Mouse (Mus musculus) Muller cell, postnatal 12 days (primary cell): ENCODE results near the gene Oaf.

ENCODE experiments used
- DNase-seq: peaks from one replicate; pipeline ENCODE4 v3.0.0-alpha.2; 2015; ENCODE audit errors: inconsistent ontology term

Oaf gene

DNA sequence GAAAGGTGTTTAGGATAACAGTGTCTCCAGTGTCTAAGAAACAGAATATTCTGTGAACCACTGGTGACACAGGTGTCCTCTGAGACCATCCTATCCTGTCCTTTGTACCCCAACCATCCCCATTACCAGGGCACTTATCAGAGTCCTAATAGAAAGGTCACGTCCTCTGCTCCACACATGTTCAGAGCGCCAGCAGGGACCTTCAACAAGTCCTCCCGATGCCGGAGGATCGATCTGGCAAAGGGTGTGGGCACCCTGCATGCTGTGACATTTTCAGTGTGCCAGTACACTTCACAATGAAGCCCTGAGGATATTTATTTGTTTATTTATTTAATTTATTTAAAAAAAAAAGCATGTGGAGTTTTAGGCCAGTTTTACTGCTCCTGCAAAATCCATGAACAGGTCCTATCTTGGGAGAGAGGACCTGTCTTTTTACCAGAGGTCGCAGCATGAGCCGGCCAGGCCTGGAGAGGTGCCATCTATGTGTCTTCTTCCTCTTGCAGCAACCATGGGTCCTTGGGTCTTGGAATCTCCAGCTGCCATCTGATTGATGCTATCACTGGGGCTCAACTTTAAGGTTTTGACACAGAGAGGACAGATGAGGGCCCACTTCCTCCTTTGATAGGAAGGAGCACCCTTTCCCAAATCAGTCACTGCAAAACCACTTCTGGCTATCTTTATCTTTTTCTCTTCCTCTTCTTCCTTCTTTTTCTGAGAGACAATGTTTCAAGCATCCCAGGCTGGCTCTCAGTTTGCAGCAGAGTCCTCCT, 6.3 kb upstream of the Oaf start:
- DNase-seq = no peak

- DNase-seq = no peak
Measured at GRCm38 (mm10) chr9:43242432-43242831, 2.7 kb upstream of the Oaf start.

GRCm38 (mm10) chr9:43241970-43242369, 2.3 kb upstream of the Oaf start:
- no peak for DNase-seq

- no peak for DNase-seq
Measured at GRCm38 (mm10) chr9:43241291-43241690, 1.6 kb upstream of the Oaf start.

DNA sequence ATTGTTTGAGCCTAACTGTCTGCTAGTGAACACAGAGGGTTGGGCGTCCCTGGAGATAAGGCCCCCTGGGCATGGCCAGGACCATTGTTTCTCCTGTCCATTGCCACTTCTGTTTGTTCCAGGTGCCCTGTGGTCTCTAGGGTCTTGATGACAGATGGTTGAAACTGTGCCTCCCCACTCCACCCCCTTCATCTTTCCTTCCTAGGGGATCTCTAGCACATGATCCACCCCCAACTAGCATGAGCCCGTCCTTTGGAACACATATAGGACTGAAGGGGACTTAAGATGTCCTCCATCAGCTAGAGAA, 836 bp upstream of the Oaf start:
- no peak for DNase-seq

DNA sequence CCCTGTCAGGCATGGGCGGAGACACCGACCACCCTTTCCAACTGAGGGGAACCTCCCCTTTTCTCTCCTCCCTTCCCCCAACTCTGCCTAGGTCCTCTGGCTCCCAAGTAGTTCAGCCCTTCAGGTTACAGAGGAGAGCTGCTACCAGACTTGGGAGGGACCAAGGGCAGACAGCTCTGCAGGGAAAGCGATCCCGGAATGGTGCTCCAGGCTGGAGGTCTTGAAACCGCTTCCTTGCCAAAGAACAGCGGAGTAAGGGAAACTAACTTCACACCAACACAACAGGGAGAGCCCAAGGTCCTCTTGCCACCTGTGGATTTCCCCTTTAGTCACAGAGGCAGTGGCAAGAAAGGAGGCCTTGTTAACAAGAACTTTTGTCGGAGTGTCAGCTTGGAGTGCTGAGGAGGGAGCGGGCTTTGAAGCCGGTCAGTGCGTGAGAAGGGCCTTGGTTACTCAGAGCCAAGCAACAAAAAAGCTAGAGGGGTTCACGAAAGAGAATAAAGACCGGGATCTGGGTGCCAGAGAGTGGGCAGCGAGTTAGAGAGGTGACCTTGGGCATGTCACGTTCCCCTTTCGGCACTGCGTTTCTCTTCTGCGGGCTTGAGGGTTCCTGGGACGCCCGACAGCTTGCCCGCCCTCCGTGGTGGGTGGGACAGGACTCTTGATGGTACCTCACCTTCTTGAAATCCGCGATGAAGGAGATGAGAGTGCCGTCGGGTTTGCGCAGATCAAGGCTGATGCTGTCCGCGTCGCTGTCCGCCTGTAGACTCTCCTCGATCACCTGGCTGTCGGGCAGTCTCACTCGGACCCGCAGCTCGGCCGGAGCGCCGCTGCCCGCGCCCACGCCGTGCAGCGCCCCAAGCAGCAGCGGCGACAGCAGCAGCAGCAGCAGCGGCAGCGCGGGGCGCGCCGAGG, 823 bp downstream of the Oaf start:
- DNase-seq = peak; percentile 52

DNA sequence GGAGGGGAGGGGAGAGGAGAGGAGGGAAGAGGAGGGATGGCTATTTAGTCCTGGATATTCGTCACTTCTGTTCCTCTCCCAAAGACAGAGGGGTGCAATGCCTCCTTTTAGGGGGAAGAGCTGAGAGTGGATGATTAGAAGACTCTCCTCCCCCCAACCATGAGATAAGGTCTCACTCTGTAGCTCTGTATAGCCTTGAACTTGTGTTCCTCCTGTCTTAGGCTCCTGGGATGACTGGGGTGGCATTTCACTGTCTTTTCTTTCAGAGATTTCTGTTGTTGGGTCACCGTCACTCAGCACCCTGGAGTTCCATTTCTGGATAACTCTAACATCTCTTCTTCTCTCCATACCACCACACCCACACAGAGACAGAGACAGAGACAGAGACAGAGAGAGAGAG, 1.5 kb downstream of the Oaf start:
- no peak for DNase-seq

DNA sequence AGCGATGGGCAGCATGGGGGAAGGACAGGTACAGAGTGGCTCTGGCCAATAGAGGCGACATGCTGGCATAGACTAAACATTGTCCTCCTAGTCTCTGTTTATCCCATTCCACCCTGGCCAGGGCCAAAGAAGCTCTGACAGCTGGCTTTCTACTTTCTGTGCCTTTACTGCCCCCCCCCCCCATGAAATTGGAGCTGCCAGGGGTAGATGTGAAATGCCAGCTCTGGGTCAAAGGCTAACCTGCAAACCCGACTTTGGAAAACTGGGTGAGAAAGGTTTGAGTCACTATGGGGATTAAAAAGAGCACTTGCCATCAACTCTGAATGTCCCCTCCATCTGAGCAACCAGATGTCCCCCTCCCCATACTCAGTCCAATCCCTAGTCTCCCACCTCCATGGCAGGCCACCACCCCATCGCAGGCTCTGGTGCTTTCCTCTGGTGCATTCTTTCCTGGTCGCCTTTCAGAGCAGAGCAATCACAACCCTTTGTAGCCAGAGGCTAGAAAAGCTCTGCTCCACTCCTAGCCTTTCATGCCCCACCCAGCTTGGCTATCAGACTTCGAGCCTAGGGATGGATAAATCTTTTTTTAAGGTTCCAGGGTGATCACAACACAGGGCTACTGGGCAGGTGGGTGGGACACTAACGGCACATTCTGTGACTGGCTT, 2.5 kb downstream of the Oaf start:
- no peak for DNase-seq

- no peak for DNase-seq
Measured at GRCm38 (mm10) chr9:43236576-43236975, 3.1 kb downstream of the Oaf start.

DNA sequence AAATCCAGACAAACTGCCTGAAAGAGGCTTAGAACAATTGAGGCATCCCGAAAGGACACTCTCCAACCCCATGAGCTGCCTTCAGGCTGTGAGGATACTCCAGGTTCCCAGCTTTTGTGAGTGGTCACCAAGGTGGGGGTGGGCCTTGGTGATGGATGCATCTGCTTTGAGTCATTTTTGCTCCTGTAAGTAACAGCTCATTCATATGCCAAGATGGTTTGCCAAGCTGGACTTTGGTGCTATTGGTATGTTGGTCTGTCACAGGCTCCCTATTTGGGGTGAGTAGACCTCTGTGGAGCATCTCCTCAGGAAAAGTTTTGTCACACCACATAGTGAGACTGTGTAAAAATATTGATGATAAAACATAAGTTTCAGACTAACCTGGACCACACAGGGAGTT, 3.6 kb downstream of the Oaf start:
- peak; percentile 50 for DNase-seq

- no peak for DNase-seq
Measured at GRCm38 (mm10) chr9:43235336-43235735, 4.4 kb downstream of the Oaf start.

DNA sequence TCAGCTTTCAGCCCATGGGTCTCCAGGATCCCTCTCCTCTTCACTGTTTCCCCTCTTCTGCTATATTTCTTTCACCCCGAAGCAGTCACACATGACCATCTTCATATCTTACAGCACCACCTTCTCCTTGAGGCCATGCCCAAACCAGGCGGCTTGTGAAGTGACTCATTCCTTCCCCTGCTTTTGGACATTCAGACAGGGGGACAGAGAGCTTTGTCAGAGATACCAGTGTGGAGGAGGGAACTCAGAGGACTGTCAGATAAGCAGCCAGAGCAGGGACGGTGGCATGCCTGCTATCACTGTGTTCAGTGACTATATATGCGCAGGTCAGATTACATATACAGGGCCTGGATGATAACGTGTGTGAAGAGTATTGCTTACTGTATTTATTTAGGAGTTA, 5.2 kb downstream of the Oaf start:
- no peak for DNase-seq

GRCm38 (mm10) chr9:43233515-43233914, 6.2 kb downstream of the Oaf start:
- no peak for DNase-seq

GRCm38 (mm10) chr9:43233044-43233443, 6.7 kb downstream of the Oaf start:
- DNase-seq = no peak

GRCm38 (mm10) chr9:43232286-43232685, 7.4 kb downstream of the Oaf start:
- DNase-seq = peak; percentile 55

- no peak for DNase-seq
Measured at GRCm38 (mm10) chr9:43231805-43232204, 7.9 kb downstream of the Oaf start.

DNA sequence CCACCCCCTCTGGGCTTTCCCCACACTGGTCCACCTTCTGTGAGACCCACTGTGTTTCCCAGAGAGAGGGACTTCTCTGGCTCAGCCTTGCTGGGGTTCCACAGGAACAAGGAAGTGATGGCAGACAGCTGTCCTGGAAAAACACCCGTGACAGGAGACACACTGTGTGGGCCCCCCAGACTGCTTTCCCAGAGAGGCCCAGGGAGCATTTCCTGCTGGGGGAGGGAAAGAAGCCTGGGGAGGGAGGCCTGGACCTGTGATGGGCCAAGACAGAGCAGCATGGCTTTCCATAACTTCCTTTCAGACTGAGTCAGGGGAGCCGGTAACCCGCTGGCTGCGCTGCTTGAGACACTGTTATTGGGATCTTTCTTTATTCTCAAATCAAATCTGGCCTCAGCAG, 8.8 kb downstream of the Oaf start:
- no peak for DNase-seq

- no peak for DNase-seq
Measured at GRCm38 (mm10) chr9:43229962-43230361, 9.7 kb downstream of the Oaf start.

GRCm38 (mm10) chr9:43229398-43229895, 10.3 kb downstream of the Oaf start:
- DNase-seq = no peak

GRCm38 (mm10) chr9:43228745-43229144, 11.0 kb downstream of the Oaf start:
- DNase-seq = no peak

- DNase-seq = no peak
Measured at GRCm38 (mm10) chr9:43227626-43228025, 12.1 kb downstream of the Oaf start.

- DNase-seq = no peak
Measured at GRCm38 (mm10) chr9:43226573-43227160, 13.0 kb downstream of the Oaf start.
